Mouse (Mus musculus): ENCODE results near the gene Ift74. TPM values are rescaled to one million over a fixed set of nuclear protein-coding genes. Genes with fewer than 3 reads are reported as not detected.
"Not testable (repeated sequence)": the region's sequence is repeated elsewhere in the genome, so short reads cannot be mapped to it uniquely, and the experiment has no call there.

Gene Ift74
- polyA plus RNA-seq, 1 experiment from 2014 or later, result 1.9 TPM

GRCm38 (mm10) chr4:94620077-94620476, 5.8 kb downstream of the Ift74 start:
- H3K4me1 ChIP-seq (replicated peaks), result peaks cover 3% of the 10 kb centered on the region
- no peak for ATAC-seq (ENCODE audit: insufficient read depth)
- H3K27me3 ChIP-seq, result no peaks in the 10 kb centered on the region
- H3K4me2 ChIP-seq, result no peak overlapping the region
- WGBS (ENCODE audit: insufficient replicate concordance), result 54% methylated on average over 2 of the region's 2 CpGs
- no peaks in the 10 kb centered on the region for H3K9me3 ChIP-seq (replicated peaks)
- H3K4me3 ChIP-seq (replicated peaks), result no peak overlapping the region
- no peak overlapping the region for H3K27ac ChIP-seq (replicated peaks)
- H3K9ac ChIP-seq, result no peak overlapping the region
- no peaks in the 10 kb centered on the region for H3K36me3 ChIP-seq (replicated peaks)

GRCm38 (mm10) chr4:94643141-94643540, 28.9 kb downstream of the Ift74 start:
- Histone ChIP-seq H3K4me2 (no peak overlapping the region), H3K4me1 (replicated peaks) (no peaks in the 10 kb centered on the region), H3K27me3 (no peaks in the 10 kb centered on the region), H3K36me3 (replicated peaks) (no peaks in the 10 kb centered on the region), H3K9me3 (replicated peaks) (no peaks in the 10 kb centered on the region), H3K9ac (no peak overlapping the region), H3K4me3 (replicated peaks) (no peak overlapping the region), H3K27ac (replicated peaks) (no peak overlapping the region)
- ATAC-seq (ENCODE audit: insufficient read depth), result no peak
- WGBS (ENCODE audit: insufficient replicate concordance), result 75% methylated on average over 2 of the region's 2 CpGs

GRCm38 (mm10) chr4:94649920-94650319, 35.6 kb downstream of the Ift74 start, which contains the start of gene Lrrc19:
TSS of gene Lrrc19 (minus strand) at chr4:94650144.
- no peak for ATAC-seq (ENCODE audit: insufficient read depth)
- Histone ChIP-seq H3K27me3 (no peaks in the 10 kb centered on the region), H3K36me3 (replicated peaks) (no peaks in the 10 kb centered on the region), H3K4me3 (replicated peaks) (no peak within 1 kb of the TSS), H3K4me2 (no peak within 1 kb of the TSS), H3K4me1 (replicated peaks) (no peaks in the 10 kb centered on the region), H3K9me3 (replicated peaks) (no peaks in the 10 kb centered on the region), H3K27ac (replicated peaks) (no peak within 1 kb of the TSS), H3K9ac (no peak within 1 kb of the TSS)
- 60% methylated on average over 3 of the region's 3 CpGs for WGBS (ENCODE audit: insufficient replicate concordance)

GRCm38 (mm10) chr4:94650426-94651175, 36.3 kb downstream of the Ift74 start:
- not testable (repeated sequence) for H3K4me1 ChIP-seq (replicated peaks); H3K4me2 ChIP-seq; H3K9me3 ChIP-seq (replicated peaks); H3K9ac ChIP-seq; H3K4me3 ChIP-seq (replicated peaks); H3K27ac ChIP-seq (replicated peaks); H3K36me3 ChIP-seq (replicated peaks); H3K27me3 ChIP-seq; ATAC-seq (ENCODE audit: insufficient read depth)
- 69% methylated on average over 5 of the region's 5 CpGs for WGBS (ENCODE audit: insufficient replicate concordance)

- 20% methylated on average over 1 of the region's 1 CpGs for WGBS (ENCODE audit: insufficient replicate concordance)
- Histone ChIP-seq H3K9ac (no peak overlapping the region), H3K9me3 (replicated peaks) (no peaks in the 10 kb centered on the region), H3K4me2 (no peak overlapping the region), H3K4me1 (replicated peaks) (no peaks in the 10 kb centered on the region), H3K4me3 (replicated peaks) (no peak overlapping the region), H3K27me3 (no peaks in the 10 kb centered on the region), H3K36me3 (replicated peaks) (no peaks in the 10 kb centered on the region), H3K27ac (replicated peaks) (no peak overlapping the region)
- no peak for ATAC-seq (ENCODE audit: insufficient read depth)
These were observed 55.4 kb downstream of the Ift74 start for GRCm38 (mm10) chr4:94669718-94670117.

- no peak overlapping the region for H3K4me3 ChIP-seq (replicated peaks)
- no peaks in the 10 kb centered on the region for H3K9me3 ChIP-seq (replicated peaks)
- H3K27me3 ChIP-seq, result no peaks in the 10 kb centered on the region
- 54% methylated on average over 2 of the region's 2 CpGs for WGBS (ENCODE audit: insufficient replicate concordance)
- no peak overlapping the region for H3K4me2 ChIP-seq
- no peak for ATAC-seq (ENCODE audit: insufficient read depth)
- no peak overlapping the region for H3K9ac ChIP-seq
- H3K36me3 ChIP-seq (replicated peaks), result no peaks in the 10 kb centered on the region
- no peak overlapping the region for H3K27ac ChIP-seq (replicated peaks)
- no peaks in the 10 kb centered on the region for H3K4me1 ChIP-seq (replicated peaks)
These were observed 66.4 kb downstream of the Ift74 start for GRCm38 (mm10) chr4:94680662-94681061.

- H3K4me3 ChIP-seq (replicated peaks), result no peak overlapping the region
- H3K9ac ChIP-seq, result no peak overlapping the region
- H3K36me3 ChIP-seq (replicated peaks), result no peaks in the 10 kb centered on the region
- H3K4me1 ChIP-seq (replicated peaks), result no peaks in the 10 kb centered on the region
- H3K4me2 ChIP-seq, result no peak overlapping the region
- H3K27ac ChIP-seq (replicated peaks), result no peak overlapping the region
- H3K9me3 ChIP-seq (replicated peaks), result no peaks in the 10 kb centered on the region
- no peaks in the 10 kb centered on the region for H3K27me3 ChIP-seq
- WGBS (ENCODE audit: insufficient replicate concordance), result 58% methylated on average over 2 of the region's 2 CpGs
- no peak for ATAC-seq (ENCODE audit: insufficient read depth)
These were observed 66.9 kb downstream of the Ift74 start for GRCm38 (mm10) chr4:94681181-94681580.

GRCm38 (mm10) chr4:94682029-94682428, 67.7 kb downstream of the Ift74 start:
- Histone ChIP-seq H3K27ac (replicated peaks) (no peak overlapping the region), H3K36me3 (replicated peaks) (no peaks in the 10 kb centered on the region), H3K27me3 (no peaks in the 10 kb centered on the region), H3K9me3 (replicated peaks) (no peaks in the 10 kb centered on the region), H3K4me3 (replicated peaks) (no peak overlapping the region), H3K4me2 (no peak overlapping the region), H3K9ac (no peak overlapping the region), H3K4me1 (replicated peaks) (no peaks in the 10 kb centered on the region)
- 18% methylated on average over 1 of the region's 1 CpGs for WGBS (ENCODE audit: insufficient replicate concordance)
- ATAC-seq (ENCODE audit: insufficient read depth), result no peak

GRCm38 (mm10) chr4:94683305-94683704, 69.0 kb downstream of the Ift74 start:
- no peak overlapping the region for H3K27ac ChIP-seq (replicated peaks)

GRCm38 (mm10) chr4:94689804-94690203, 75.5 kb downstream of the Ift74 start:
- H3K27me3 ChIP-seq; H3K36me3 ChIP-seq (replicated peaks); ATAC-seq (ENCODE audit: insufficient read depth); H3K4me3 ChIP-seq (replicated peaks); H3K27ac ChIP-seq (replicated peaks); H3K9me3 ChIP-seq (replicated peaks); H3K4me2 ChIP-seq; H3K4me1 ChIP-seq (replicated peaks); H3K9ac ChIP-seq: not testable (repeated sequence)
- 52% methylated on average over 2 of the region's 2 CpGs for WGBS (ENCODE audit: insufficient replicate concordance)

More at GRCm38 (mm10) chr4:94683305-94683704, 69.0 kb downstream of the Ift74 start:
- 40% methylated on average over 5 of the region's 5 CpGs for WGBS (ENCODE audit: insufficient replicate concordance)
- Histone ChIP-seq H3K27me3 (no peaks in the 10 kb centered on the region), H3K9me3 (replicated peaks) (no peaks in the 10 kb centered on the region), H3K36me3 (replicated peaks) (no peaks in the 10 kb centered on the region), H3K4me1 (replicated peaks) (no peaks in the 10 kb centered on the region), H3K9ac (no peak overlapping the region), H3K4me2 (no peak overlapping the region), H3K4me3 (replicated peaks) (no peak overlapping the region)
- ATAC-seq (ENCODE audit: insufficient read depth), result no peak

- H3K4me1 ChIP-seq (replicated peaks), result no peaks in the 10 kb centered on the region
- H3K9me3 ChIP-seq (replicated peaks), result no peaks in the 10 kb centered on the region
- 23% methylated on average over 4 of the region's 4 CpGs for WGBS (ENCODE audit: insufficient replicate concordance)
- no peak overlapping the region for H3K27ac ChIP-seq (replicated peaks)
- no peak overlapping the region for H3K4me3 ChIP-seq (replicated peaks)
- ATAC-seq (ENCODE audit: insufficient read depth), result no peak
- no peak overlapping the region for H3K9ac ChIP-seq
- no peaks in the 10 kb centered on the region for H3K36me3 ChIP-seq (replicated peaks)
- no peaks in the 10 kb centered on the region for H3K27me3 ChIP-seq
- H3K4me2 ChIP-seq, result no peak overlapping the region
These were observed 76.8 kb downstream of the Ift74 start for GRCm38 (mm10) chr4:94691078-94691477.

GRCm38 (mm10) chr4:94692175-94692574, 77.9 kb downstream of the Ift74 start:
- Histone ChIP-seq H3K27ac (replicated peaks) (no peak overlapping the region), H3K27me3 (no peaks in the 10 kb centered on the region), H3K4me3 (replicated peaks) (no peak overlapping the region), H3K4me1 (replicated peaks) (no peaks in the 10 kb centered on the region), H3K9me3 (replicated peaks) (no peaks in the 10 kb centered on the region), H3K36me3 (replicated peaks) (no peaks in the 10 kb centered on the region), H3K4me2 (no peak overlapping the region), H3K9ac (no peak overlapping the region)
- no peak for ATAC-seq (ENCODE audit: insufficient read depth)
- WGBS (ENCODE audit: insufficient replicate concordance), result 57% methylated on average over 2 of the region's 2 CpGs

Measured in liver, embryonic 15.5 days (tissue).